In genomic region chr7:140081408-140082241, GRCm38 (mm10) we compare ENCODE assay signal across 9 mouse cellular contexts. TPM values are rescaled to one million over a fixed set of nuclear protein-coding genes. Genes with fewer than 3 reads are reported as not detected.
DNase-seq lines count a peak whose midpoint lies in the region; ATAC-seq and TF ChIP-seq lines count a peak whose summit lies in the region.
"Had no signal": no experiment of that assay in that cellular context is flagged by ENCODE, and none has a peak within 500 bp of the region (broad histone marks: within the 10 kb centered on the region; RNA-seq: fewer than 3 reads in every experiment).

No protein-coding gene starts in this region.

- H3K36me3 ChIP-seq in forebrain, embryonic 11.5 days (ENCODE audit: control insufficient read depth, insufficient read depth, low read length), result no peaks in the 10 kb centered on the region
- H3K36me3 ChIP-seq in neural tube, embryonic 15.5 days, result no peaks in the 10 kb centered on the region
- H3K36me3 ChIP-seq in intestine, postnatal 0 days (ENCODE audit: control insufficient read depth, insufficient read depth), result no peaks in the 10 kb centered on the region

- peak; percentile 11; the same call in 1 of the 2 replicates for ATAC-seq in forebrain, embryonic 11.5 days (replicated peaks; ENCODE audit: low FRiP score)
- ATAC-seq in neural tube, embryonic 15.5 days (ENCODE audit: low FRiP score), result peak; percentile 69
- no peak for ATAC-seq in megakaryocyte progenitor cell, adult 5-6 weeks (replicated peaks; ENCODE audit: poor library complexity)
- ATAC-seq in intestine, postnatal 0 days, result no peak

- H3K27ac ChIP-seq in forebrain, embryonic 11.5 days (ENCODE audit: low read depth, low read length), result no peak overlapping the region
- peak overlapping the region; percentile 94 for H3K27ac ChIP-seq in neural tube, embryonic 15.5 days (replicated peaks)
- H3K27ac ChIP-seq in intestine, postnatal 0 days (ENCODE audit: low read depth, low read length), result no peak overlapping the region

- peaks cover 18% of the 10 kb centered on the region for H3K27me3 ChIP-seq in forebrain, embryonic 11.5 days (ENCODE audit: control insufficient read depth, insufficient read depth, low read length)
- no peaks in the 10 kb centered on the region for H3K27me3 ChIP-seq in neural tube, embryonic 15.5 days (replicated peaks)
- peaks cover 39% of the 10 kb centered on the region for H3K27me3 ChIP-seq in intestine, postnatal 0 days (replicated peaks; ENCODE audit: control insufficient read depth, insufficient read depth, low read length)

- peak overlapping the region; percentile 32 for H3K4me3 ChIP-seq in forebrain, embryonic 11.5 days (ENCODE audit: low read depth, low read length)
- peak overlapping the region; percentile 49 for H3K4me3 ChIP-seq in neural tube, embryonic 15.5 days (replicated peaks)
- H3K4me3 ChIP-seq in intestine, postnatal 0 days (ENCODE audit: low read depth, low read length), result no peak overlapping the region

- DNase-seq in cerebellum, adult 8-10 months, result peak; percentile 58
- no peak for DNase-seq in forebrain, embryonic 11.5 days (ENCODE audit: low spot score)
- DNase-seq in left cerebral cortex, adult 11 months (ENCODE audit: low spot score), result peak; percentile 29
- no peak for DNase-seq in spleen, postnatal 10 days (ENCODE audit: low spot score in 2 of 2)
- no peak for DNase-seq in adrenal gland, postnatal 36 days
- DNase-seq: gastrocnemius, postnatal 36 days had no signal

- no peak for TF ChIP-seq CTCF in intestine, postnatal 0 days (IDR thresholded peaks at IDR 0.05; ENCODE audit: low read depth)

- no peaks in the 10 kb centered on the region for H3K9me3 ChIP-seq in forebrain, embryonic 11.5 days (ENCODE audit: control insufficient read depth, low read length)
- no peaks in the 10 kb centered on the region for H3K9me3 ChIP-seq in neural tube, embryonic 15.5 days (replicated peaks)
- no peaks in the 10 kb centered on the region for H3K9me3 ChIP-seq in intestine, postnatal 0 days (ENCODE audit: control insufficient read depth)

- H3K9ac ChIP-seq in forebrain, embryonic 11.5 days (ENCODE audit: low read length), result peak overlapping the region; percentile 2
- H3K9ac ChIP-seq in neural tube, embryonic 15.5 days (replicated peaks), result peak overlapping the region; percentile 76
- no peak overlapping the region for H3K9ac ChIP-seq in intestine, postnatal 0 days (ENCODE audit: low read depth, low read length)

- H3K4me2 ChIP-seq in forebrain, embryonic 11.5 days (ENCODE audit: low read depth, low read length, severe bottlenecking), result peak overlapping the region; percentile 71; the same call in 1 of the 2 replicates
- H3K4me2 ChIP-seq in neural tube, embryonic 15.5 days, result peak overlapping the region; percentile 71
- H3K4me2 ChIP-seq in intestine, postnatal 0 days (replicated peaks; ENCODE audit: low read depth), result no peak overlapping the region

- 11% methylated on average over 20 of the region's 20 CpGs for WGBS in forebrain, embryonic 11.5 days
- WGBS in neural tube, embryonic 15.5 days, result 9% methylated on average over 20 of the region's 20 CpGs
- WGBS in intestine, postnatal 0 days, result 29% methylated on average over 20 of the region's 20 CpGs

- H3K4me1 ChIP-seq in forebrain, embryonic 11.5 days (replicated peaks; ENCODE audit: control insufficient read depth, insufficient read depth, low read length), result peaks cover 22% of the 10 kb centered on the region
- H3K4me1 ChIP-seq in neural tube, embryonic 15.5 days, result peaks cover 30% of the 10 kb centered on the region
- H3K4me1 ChIP-seq in intestine, postnatal 0 days (replicated peaks; ENCODE audit: control insufficient read depth, insufficient read depth, low read length), result no peaks in the 10 kb centered on the region

RNA-seq across cellular contexts. Expression of gene Caly, which starts 0.7 kb away (rescaled TPM):
- polyA plus RNA-seq in forebrain, embryonic 11.5 days (2014; fragmentation: Nextera tagmentation; extraction: Ambion mirVana), result 7.2 and 7.9 TPM in 2 replicates
- 293 and 360 TPM in 2 replicates for polyA plus RNA-seq in neural tube, embryonic 15.5 days (2015; fragmentation: Nextera tagmentation; extraction: Ambion mirVana)
- total RNA-seq in megakaryocyte progenitor cell, adult 5-6 weeks (2015), result not detected in 2 replicates
- not detected in 2 replicates for total RNA-seq in megakaryocyte progenitor cell, adult 5-6 weeks (2017)
- 3.7 and 3.9 TPM in 2 replicates for polyA plus RNA-seq in intestine, postnatal 0 days (2015; fragmentation: Nextera tagmentation; extraction: Ambion mirVana)
- 1 to 10 TPM; 4.6 to 6.1 TPM for total RNA-seq in adrenal gland, postnatal 36 days (2021)

RNA-seq across cellular contexts. Expression of gene Prap1, which starts 11.6 kb away (rescaled TPM):
- polyA plus RNA-seq in forebrain, embryonic 11.5 days (2014; fragmentation: Nextera tagmentation; extraction: Ambion mirVana), result not detected in 2 replicates
- 7.2 TPM in 1 of 2 replicates, not detected in the other for polyA plus RNA-seq in neural tube, embryonic 15.5 days (2015; fragmentation: Nextera tagmentation; extraction: Ambion mirVana)
- not detected in 2 replicates for total RNA-seq in megakaryocyte progenitor cell, adult 5-6 weeks (2015)
- total RNA-seq in megakaryocyte progenitor cell, adult 5-6 weeks (2017), result not detected in 2 replicates
- polyA plus RNA-seq in intestine, postnatal 0 days (2015; fragmentation: Nextera tagmentation; extraction: Ambion mirVana), result 4,234 and 4,267 TPM in 2 replicates
- not detected for total RNA-seq in adrenal gland, postnatal 36 days (2021)
- total RNA-seq: gastrocnemius, postnatal 36 days had no signal

RNA-seq across cellular contexts. Expression of gene Fuom, which starts 20.6 kb away (rescaled TPM):
- polyA plus RNA-seq in forebrain, embryonic 11.5 days (2014; fragmentation: Nextera tagmentation; extraction: Ambion mirVana), result 13.5 and 15.8 TPM in 2 replicates
- 48.1 and 51.2 TPM in 2 replicates for polyA plus RNA-seq in neural tube, embryonic 15.5 days (2015; fragmentation: Nextera tagmentation; extraction: Ambion mirVana)
- total RNA-seq in megakaryocyte progenitor cell, adult 5-6 weeks (2015), result 6.9 and 7.9 TPM in 2 replicates
- total RNA-seq in megakaryocyte progenitor cell, adult 5-6 weeks (2017), result 10.8 and 11.5 TPM in 2 replicates
- polyA plus RNA-seq in intestine, postnatal 0 days (2015; fragmentation: Nextera tagmentation; extraction: Ambion mirVana), result 138 and 139 TPM in 2 replicates
- 10 to 100 TPM; 45.3 to 68.5 TPM for total RNA-seq in adrenal gland, postnatal 36 days (2021)

RNA-seq across cellular contexts. Expression of gene Msx3, which starts 32.7 kb away (rescaled TPM):
- 2.4 and 2.6 TPM in 2 replicates for polyA plus RNA-seq in forebrain, embryonic 11.5 days (2014; fragmentation: Nextera tagmentation; extraction: Ambion mirVana)
- 2.8 and 3.3 TPM in 2 replicates for polyA plus RNA-seq in neural tube, embryonic 15.5 days (2015; fragmentation: Nextera tagmentation; extraction: Ambion mirVana)
- total RNA-seq in megakaryocyte progenitor cell, adult 5-6 weeks (2015), result not detected in 2 replicates
- total RNA-seq in megakaryocyte progenitor cell, adult 5-6 weeks (2017), result not detected in 2 replicates
- polyA plus RNA-seq in intestine, postnatal 0 days (2015; fragmentation: Nextera tagmentation; extraction: Ambion mirVana), result not detected in 2 replicates
- not detected for total RNA-seq in adrenal gland, postnatal 36 days (2021)
- total RNA-seq: gastrocnemius, postnatal 36 days had no signal

RNA-seq across cellular contexts. Expression of gene Paox, which starts 34.0 kb away (rescaled TPM):
- polyA plus RNA-seq in forebrain, embryonic 11.5 days (2014; fragmentation: Nextera tagmentation; extraction: Ambion mirVana), result 12.4 and 13.0 TPM in 2 replicates
- polyA plus RNA-seq in neural tube, embryonic 15.5 days (2015; fragmentation: Nextera tagmentation; extraction: Ambion mirVana), result 10.7 and 14.7 TPM in 2 replicates
- total RNA-seq in megakaryocyte progenitor cell, adult 5-6 weeks (2015), result 26.1 and 31.7 TPM in 2 replicates
- 15.7 and 23.4 TPM in 2 replicates for total RNA-seq in megakaryocyte progenitor cell, adult 5-6 weeks (2017)
- 25.8 and 28.5 TPM in 2 replicates for polyA plus RNA-seq in intestine, postnatal 0 days (2015; fragmentation: Nextera tagmentation; extraction: Ambion mirVana)
- 10 to 100 TPM; 13.0 to 26.1 TPM for total RNA-seq in adrenal gland, postnatal 36 days (2021)

Comparison
In these comparisons a context has a peak if more than half of its experiments do, and no peak if none do; other contexts are left out.
1. DNase-seq: peak in cerebellum, adult 8-10 months (single experiment) and left cerebral cortex, adult 11 months (single experiment); none in forebrain, embryonic 11.5 days (single experiment), spleen, postnatal 10 days (0 of 2) and adrenal gland, postnatal 36 days (0 of 2).
2. ATAC-seq: peak in forebrain, embryonic 11.5 days (single experiment) and neural tube, embryonic 15.5 days (single experiment); none in megakaryocyte progenitor cell, adult 5-6 weeks (single experiment) and intestine, postnatal 0 days (single experiment).
3. RNA of gene Caly, which starts 0.7 kb away (polyA plus RNA-seq): 293 to 360 TPM in neural tube, embryonic 15.5 days; 7.2 to 7.9 TPM in forebrain, embryonic 11.5 days and 3.7 to 3.9 TPM in intestine, postnatal 0 days; every median in the first group is over 10 times any median in the second.
4. RNA of gene Prap1, which starts 11.6 kb away (polyA plus RNA-seq): 4,234 to 4,267 TPM in intestine, postnatal 0 days; 7.2 TPM in neural tube, embryonic 15.5 days and not detected in forebrain, embryonic 11.5 days; every median in the first group is over 100 times any median in the second.